Mouse (Mus musculus) C2C12 (cell line): ENCODE measurements around the gene Otx2.

Source experiments
- CEBPB ChIP-seq: IDR thresholded peaks from one replicate; pipeline ENCODE4 v1.6.1; 2011; ENCODE audit warnings: low read depth, mild to moderate bottlenecking, control low read depth, moderate library complexity
- CTCF ChIP-seq: IDR thresholded peaks from one replicate; pipeline ENCODE4 v1.5.1; 2011; ENCODE audit not compliant: control insufficient read depth, insufficient read depth, insufficient read length
- FOSL1 ChIP-seq: IDR thresholded peaks from one replicate; pipeline ENCODE4 v1.8.0; 2011; ENCODE audit warnings: mild to moderate bottlenecking, low read length; ENCODE audit not compliant: poor library complexity, insufficient read depth, severe bottlenecking
- MAX ChIP-seq: IDR thresholded peaks from one replicate; pipeline ENCODE4 v1.6.1; 2011; ENCODE audit warnings: mild to moderate bottlenecking, control low read depth
- USF1 ChIP-seq: IDR thresholded peaks from one replicate; pipeline ENCODE4 v1.6.1; 2011; ENCODE audit warnings: low read depth, mild to moderate bottlenecking, control low read depth, moderate library complexity

- TF ChIP-seq FOSL1 (no peak), USF1 (no peak), CTCF (no peak), CEBPB (no peak), MAX (no peak)
Measured at GRCm38 (mm10) chr14:48665816-48666661, 7.6 kb downstream of the Otx2 start.
